Mouse (Mus musculus) CD4-positive, CD25-positive, alpha-beta regulatory T cell, adult 4 months (primary cell): ENCODE results near the gene Gm3194. TPM values are rescaled to one million over a fixed set of nuclear protein-coding genes. Genes with fewer than 3 reads are reported as not detected.
"Not testable (repeated sequence)": the region's sequence is repeated elsewhere in the genome, so short reads cannot be mapped to it uniquely, and the experiment has no call there.

Experiments used
- ATAC-seq: one replicate; pipeline ENCODE4 v1.8.0; 2017
- polyA plus RNA-seq, 2 experiments: library from polyadenylated mRNA; unstranded; fragments of 100-300 nt; shearing (Covaris generic); gene quantifications; one replicate each; pipeline ENCODE4 v1.2.1; 2017

Gene Gm3194
- polyA plus RNA-seq = 1 to 10 TPM in 1 of 2 experiments, under 1 TPM in 1; 0.36 to 5.5 TPM

GRCm38 (mm10) chr14:5455367-5455766 is at the start of gene Gm3194:
Gm3194 (minus strand) TSS chr14:5455467.
- not testable (repeated sequence) for ATAC-seq

DNA sequence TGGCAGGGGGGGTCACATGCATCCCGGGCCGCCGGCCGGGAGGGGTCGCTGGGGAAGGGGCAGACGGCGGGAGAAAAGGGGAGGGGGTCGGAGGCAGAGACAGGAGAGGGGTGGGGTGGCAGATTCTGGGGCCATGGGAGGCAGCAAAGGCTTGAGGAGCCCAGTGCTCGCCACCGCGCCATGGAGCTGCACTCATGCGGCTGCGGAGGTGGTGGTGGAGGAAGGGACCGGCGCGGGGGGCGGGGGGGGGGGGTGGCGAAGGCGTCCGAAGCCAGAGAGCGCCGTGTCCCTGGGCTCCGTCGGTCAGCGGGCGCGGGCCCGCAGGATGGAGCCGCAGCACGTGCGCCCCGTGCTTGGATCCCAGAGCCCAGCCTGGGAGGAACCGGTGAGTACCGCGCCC is 46.1 kb upstream of the Gm3194 start, which contains the start of gene Gm3488:
TSS of gene Gm3488 (plus strand) at position 301 of the 400 bp plus-strand sequence.
- not testable (repeated sequence) for ATAC-seq

DNA sequence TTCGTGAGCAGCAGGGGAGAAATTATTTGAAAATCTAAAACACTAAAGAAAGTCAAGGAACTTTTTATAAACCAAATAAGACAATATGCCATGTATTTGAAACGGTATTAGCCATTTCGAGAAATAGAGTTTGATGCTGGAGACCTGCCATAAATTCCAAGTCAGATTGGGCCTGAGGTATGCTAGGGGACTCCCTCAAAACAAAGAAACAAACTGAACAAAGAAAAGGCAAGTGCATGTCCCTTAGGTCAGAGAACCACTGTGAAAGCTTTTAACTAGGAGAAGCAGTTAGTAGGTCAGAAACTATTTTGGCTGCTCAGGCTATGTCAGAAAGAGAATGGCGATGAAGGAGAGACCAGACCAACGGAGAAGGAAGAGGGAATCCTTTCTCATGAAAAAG is 28.6 kb upstream of the Gm3194 start, which contains the start of gene Gm3187:
TSS of gene Gm3187 (plus strand) at position 301 of the 400 bp plus-strand sequence.
- ATAC-seq = not testable (repeated sequence)

DNA sequence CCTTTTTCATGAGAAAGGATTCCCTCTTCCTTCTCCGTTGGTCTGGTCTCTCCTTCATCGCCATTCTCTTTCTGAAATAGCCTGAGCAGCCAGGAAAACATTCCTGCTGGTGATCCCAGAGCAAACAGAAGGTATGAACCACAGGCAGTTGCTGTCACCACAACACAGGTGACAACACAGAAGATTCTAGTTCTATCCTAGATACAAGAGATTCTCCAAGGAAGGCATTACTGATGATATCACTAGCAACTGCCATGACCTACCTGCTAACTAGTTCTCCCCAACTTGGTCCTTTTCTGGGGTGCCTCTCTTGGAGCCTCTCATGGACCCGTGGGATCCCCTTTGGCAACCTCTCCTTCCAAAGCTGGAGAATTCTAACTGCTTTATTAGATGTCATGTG is 22.5 kb upstream of the Gm3194 start, which contains the start of gene Gm8246:
TSS of gene Gm8246 (minus strand) at position 101 of the 400 bp plus-strand sequence.
- ATAC-seq = not testable (repeated sequence)

DNA sequence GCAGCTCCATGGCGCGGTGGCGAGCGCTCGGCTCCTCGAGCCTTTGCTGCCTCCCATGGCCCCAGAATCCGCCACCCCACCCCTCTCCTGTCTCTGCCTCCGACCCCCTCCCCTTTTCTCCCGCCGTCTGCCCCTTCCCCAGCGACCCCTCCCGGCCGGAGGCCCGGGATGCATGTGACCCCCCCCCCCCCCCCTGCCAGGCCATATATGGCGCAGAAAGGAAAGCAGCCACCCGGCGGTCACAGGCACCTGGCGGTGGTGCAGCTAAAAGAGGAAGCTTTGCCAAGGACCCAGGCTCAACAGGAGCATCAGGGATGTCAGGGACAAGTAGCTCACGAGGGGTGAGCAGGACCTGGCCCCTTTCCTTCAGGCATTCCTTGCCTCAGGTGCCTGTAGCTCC is 5.2 kb upstream of the Gm3194 start:
- not testable (repeated sequence) for ATAC-seq

GRCm38 (mm10) chr14:5388949-5389348 is 66.3 kb downstream of the Gm3194 start, which contains the start of gene Gm3500:
Gm3500 (minus strand) TSS chr14:5389049.
- ATAC-seq = not testable (repeated sequence)

Other genes starting within 250 kb of the Gm3194 start
- not detected for gene Gm3526, start 194.9 kb downstream of the Gm3194 start, polyA plus RNA-seq
- not detected for gene Gm3542, start 120.5 kb downstream of the Gm3194 start, polyA plus RNA-seq
- gene Gm3500, start 66.4 kb downstream of the Gm3194 start, polyA plus RNA-seq = 10 to 100 TPM in 1 of 2 experiments, 1 to 10 TPM in 1; 8.1 to 10.4 TPM
- gene Gm8246, start 22.4 kb upstream of the Gm3194 start, polyA plus RNA-seq = not detected
- not detected for gene Gm3187, start 28.7 kb upstream of the Gm3194 start, polyA plus RNA-seq
- 10 to 100 TPM in 1 of 2 experiments, 1 to 10 TPM in 1; 6.9 to 12.4 TPM for gene Gm3488, start 46.2 kb upstream of the Gm3194 start, polyA plus RNA-seq
- gene Gm3532, start 83.0 kb upstream of the Gm3194 start, polyA plus RNA-seq = not detected
- gene Gm8265, start 177.6 kb upstream of the Gm3194 start, polyA plus RNA-seq = not detected
- gene Gm9603, start 232.0 kb upstream of the Gm3194 start, polyA plus RNA-seq = not detected